Mouse (Mus musculus) left cerebral cortex, adult 8-10 months (tissue): ENCODE measurements around the gene Psmb4. TPM values are rescaled to one million over a fixed set of nuclear protein-coding genes. Genes with fewer than 3 reads are reported as not detected.
"Not testable (repeated sequence)": the region's sequence is repeated elsewhere in the genome, so short reads cannot be mapped to it uniquely, and the experiment has no call there.

Experiments used
- DNase-seq, 2 experiments: peaks; one replicate each; pipeline ENCODE4 v3.0.0; 2022; ENCODE audit warnings: low spot score in 2 of 2
- total RNA-seq, 4 experiments: library from RNA; stranded (reverse); gene quantifications; 2 replicates each; pipeline ENCODE4 v1.2.4; 2022

Psmb4 gene
- 100 to 1,000 TPM; 239 to 284 (median 263) TPM for total RNA-seq

DNA sequence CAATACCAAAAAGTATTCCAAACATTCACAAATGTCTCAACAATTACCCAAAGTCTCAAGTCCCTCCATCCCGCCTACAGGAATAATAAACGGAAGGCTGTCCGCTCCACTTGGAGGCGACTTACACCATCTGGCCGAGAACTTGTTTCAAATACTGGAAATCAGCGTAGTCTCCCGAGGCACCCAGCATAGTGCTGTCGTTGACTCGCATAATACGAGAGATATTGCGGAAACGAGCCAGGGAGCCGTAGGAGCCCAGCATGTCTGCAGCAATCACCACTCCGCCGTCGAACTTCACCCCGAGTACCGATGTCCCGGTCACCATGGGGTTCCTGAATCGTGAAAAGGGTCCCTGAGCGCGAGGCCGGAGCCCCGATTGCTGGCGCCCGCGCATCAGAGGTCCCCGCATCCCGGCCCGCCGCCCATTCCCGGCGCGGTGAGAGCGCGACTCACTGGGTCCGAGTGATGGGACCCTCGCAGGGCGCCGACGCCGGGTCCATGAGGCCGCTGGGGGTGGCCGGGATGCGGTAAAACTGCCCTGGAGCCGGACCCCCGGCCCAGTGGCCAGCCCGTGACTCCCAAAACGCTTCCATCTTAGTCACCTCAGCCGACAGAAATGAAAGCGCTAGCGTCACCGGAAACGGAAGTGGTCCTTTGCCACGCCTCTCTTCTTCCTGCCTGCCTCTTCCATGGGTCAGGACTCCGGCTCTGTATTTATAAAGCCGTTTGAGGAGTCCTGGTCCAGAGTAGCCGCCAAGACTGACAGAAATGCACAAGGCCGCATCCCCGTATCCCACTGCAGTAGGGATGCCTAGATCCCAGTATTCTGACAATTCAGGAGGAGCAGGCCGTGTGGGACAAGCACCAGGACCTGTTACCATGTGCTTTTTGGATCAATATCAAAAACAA is at the start of gene Psmb4:
Gene Psmb4 (minus strand): TSS at position 646 of the 909 bp plus-strand sequence.
- peak; percentile 73 to 78 for DNase-seq

DNA sequence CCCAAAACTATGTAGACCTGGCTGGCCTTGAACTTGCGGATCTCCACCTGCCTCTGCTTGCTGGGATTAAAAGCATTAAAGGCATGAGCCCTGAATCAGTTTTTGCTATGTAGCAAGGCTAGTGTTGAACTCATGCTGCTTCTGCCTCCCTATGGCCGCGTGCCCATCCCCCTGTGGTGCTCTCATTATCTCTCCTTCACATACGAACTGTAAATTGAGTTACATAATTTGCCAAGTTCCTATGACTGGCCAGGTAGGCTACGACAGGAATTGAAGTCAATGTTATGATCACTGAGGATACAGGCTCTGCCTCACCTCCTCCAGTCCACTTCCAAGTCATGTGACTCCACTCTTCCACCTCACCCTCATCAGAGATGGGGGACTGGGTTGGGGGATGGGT is 49.4 kb upstream of the Psmb4 start:
- not testable (repeated sequence) for DNase-seq

DNA sequence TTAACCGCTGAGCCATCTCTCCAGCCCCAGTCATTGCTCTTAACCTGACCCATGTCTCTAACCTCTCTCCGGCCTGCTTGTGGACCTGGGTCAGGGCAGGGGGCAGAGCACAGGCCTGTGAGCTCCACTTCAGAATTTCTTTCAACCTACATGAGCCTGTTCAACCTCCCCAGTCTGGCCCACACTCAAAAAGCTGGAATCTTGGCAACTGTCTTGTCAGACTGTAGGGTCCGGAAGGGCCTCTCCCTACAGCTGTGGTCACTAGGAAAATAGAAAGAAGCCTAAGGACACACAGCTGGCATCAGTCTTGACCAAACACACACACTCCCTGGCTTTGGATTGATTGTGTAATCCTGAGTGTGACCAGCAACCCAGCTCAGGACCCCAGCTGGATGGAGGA is 48.6 kb upstream of the Psmb4 start:
- DNase-seq: not testable (repeated sequence)

DNA sequence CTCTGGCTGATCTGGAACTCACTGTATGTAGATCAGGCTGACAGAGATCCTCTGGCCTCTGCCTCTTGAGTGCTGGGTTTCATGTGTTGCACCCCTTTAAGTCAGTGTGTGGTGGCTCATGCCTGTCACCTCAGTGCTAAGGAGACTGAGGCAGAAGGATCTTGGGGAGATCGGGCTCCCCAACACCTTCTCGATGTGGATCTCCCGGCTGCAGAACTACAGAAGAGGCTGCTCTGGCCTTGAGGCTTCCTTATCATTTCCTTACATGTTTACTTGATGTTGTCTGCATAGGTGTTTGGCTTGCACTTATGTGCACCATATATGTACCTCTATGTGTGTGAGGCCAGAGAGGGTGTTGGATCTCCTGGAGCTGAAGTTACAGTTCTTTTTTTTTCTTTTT is 47.8 kb upstream of the Psmb4 start:
- DNase-seq: not testable (repeated sequence)

DNA sequence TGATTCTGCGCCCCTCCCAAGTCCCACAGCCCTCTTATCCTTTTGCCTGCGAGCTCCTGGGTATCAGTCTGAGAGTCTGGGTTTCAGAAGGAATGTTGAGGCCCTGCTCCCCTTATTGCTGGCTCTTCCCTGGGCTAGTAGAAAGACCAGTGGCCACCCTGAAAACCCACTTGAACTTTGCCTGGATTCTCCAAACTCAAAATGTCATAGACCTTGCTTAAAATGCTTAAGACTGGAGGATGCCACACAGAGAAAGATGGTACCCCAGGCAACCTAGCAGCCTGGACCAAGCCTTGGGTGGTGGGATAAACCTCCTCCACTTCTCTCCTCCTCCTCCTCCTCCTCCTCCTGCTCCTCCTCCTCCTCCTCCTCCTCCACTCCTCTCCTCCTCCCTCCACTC is 46.8 kb upstream of the Psmb4 start:
- DNase-seq: not testable (repeated sequence)

- DNase-seq: peak in 1 of 2 experiments; percentile 36
These were observed 46.2 kb upstream of the Psmb4 start, which contains the start of gene Selenbp1 for GRCm38 (mm10) chr3:94932809-94933564. Selenbp1 (plus strand) TSS chr3:94933056.

- not testable (repeated sequence) for DNase-seq
These were observed 45.5 kb upstream of the Psmb4 start for GRCm38 (mm10) chr3:94932279-94932678.

- DNase-seq: not testable (repeated sequence)
These were observed 44.8 kb upstream of the Psmb4 start for GRCm38 (mm10) chr3:94931427-94932082.

DNA sequence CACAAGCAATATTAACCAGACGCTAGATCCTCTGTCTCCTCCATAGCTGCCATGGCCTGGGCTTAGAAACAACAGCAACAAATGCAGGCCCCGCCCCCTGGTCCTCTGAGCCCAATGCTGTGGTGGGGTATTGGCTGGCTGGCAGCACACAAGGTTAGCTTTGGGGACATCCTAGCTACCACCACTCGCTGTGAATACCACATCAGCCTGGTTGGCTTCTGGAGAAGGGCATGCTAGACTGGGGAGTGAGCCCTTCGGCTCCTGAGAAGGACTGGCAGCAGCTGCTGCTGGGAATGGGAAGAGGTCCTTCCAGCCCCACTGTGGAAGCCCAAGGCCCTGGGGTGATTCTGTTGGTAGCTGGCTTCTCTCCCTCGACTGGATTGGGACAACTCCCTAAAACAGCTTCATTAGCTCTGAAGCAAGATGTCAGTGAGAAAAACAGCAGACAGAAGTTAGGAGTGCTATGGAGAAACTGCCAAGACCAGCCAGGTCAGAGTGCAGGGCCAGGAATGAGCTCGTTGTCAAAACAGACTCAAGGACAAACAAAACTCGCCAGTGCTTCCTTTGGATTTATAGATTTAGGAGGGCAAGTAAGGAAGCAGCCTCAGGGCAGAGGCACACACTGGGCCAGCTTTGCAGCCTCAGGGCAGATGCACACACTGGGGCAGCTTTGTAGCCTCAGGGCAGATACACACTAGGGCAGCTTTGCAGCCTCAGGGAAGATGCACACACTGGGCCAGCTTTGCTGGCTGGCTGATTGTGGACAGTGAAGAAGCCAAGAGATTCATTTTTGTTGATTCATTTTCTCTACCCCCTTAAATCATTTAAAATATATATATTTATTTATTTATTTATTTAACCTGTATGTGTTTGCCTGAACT is 43.9 kb upstream of the Psmb4 start:
- DNase-seq: not testable (repeated sequence)

- not testable (repeated sequence) for DNase-seq
These were observed 42.2 kb upstream of the Psmb4 start for GRCm38 (mm10) chr3:94928979-94929378.

- not testable (repeated sequence) for DNase-seq
These were observed 39.6 kb upstream of the Psmb4 start for GRCm38 (mm10) chr3:94926301-94926736.

GRCm38 (mm10) chr3:94924688-94925087 is 37.9 kb upstream of the Psmb4 start:
- DNase-seq: no peak

DNA sequence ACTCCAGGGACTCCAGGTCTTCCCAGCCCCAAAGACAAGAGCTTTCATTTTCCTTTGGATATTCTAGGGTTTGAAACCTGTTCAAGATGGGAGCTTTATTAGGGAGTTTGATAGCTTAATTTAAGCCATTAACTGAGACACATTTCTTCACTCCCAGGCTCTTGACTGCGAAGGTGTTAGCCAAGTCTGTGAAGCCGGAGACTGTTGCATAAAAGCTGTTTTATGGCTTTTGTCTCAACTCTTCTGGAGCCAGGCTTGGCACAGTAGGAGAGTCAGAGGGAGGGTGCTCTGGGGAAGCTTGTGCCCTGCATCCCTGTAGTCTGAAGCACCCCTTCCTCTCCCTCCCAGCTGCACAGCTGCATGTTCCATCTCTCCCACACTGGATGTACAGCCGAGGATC is 35.6 kb upstream of the Psmb4 start:
- DNase-seq: no peak

- no peak for DNase-seq
These were observed 34.3 kb upstream of the Psmb4 start for GRCm38 (mm10) chr3:94921104-94921503.

- DNase-seq: no peak
These were observed 32.1 kb upstream of the Psmb4 start for GRCm38 (mm10) chr3:94918845-94919244.

DNA sequence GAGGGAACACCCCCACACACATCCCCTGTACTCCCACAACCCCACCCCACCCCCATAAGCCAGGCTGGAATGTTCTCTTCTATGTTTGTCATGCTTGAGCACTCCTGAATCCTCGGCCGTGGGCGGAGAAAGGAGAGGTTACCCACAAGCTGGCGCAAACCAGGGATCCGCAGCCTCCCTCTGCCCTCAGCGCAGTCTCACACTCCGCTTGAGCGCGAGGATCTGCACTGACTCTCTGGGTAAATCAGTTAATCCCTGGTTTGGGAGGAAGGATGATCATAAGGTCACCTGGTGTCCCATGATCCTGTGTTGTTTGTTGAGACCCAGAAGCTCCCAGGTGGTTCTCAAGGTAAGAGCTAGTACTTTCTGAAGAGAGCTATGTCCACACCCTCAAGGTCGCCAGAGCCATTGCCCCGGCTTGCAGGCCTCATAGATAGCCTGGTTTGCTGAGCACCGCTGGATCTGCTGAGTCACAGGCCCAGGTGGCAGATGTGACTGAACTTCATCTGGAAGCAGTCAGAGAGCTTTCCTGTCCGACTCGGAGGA is 31.1 kb upstream of the Psmb4 start:
- peak; percentile 12 to 31 for DNase-seq

GRCm38 (mm10) chr3:94915903-94916741 is 29.4 kb upstream of the Psmb4 start:
- DNase-seq: no peak

DNA sequence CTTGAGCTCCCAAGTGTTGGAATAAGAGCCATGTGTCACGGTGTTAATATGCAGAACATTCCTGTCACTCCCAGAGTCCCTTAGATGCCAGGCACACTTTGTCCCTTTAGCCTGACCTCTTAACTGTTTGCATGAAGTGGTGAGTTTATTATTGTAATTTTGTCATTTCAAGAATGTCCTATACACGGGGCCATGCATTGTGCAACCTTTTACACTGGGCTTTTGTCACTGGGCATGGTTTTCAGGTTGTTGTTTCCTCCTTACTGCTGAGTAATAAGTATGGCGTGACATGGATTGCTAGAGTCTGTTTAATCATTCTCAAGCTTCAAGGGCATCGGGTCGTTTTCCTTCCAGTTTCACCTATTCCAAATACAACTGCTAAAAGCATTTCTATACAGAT is 27.0 kb upstream of the Psmb4 start:
- no peak for DNase-seq

DNA sequence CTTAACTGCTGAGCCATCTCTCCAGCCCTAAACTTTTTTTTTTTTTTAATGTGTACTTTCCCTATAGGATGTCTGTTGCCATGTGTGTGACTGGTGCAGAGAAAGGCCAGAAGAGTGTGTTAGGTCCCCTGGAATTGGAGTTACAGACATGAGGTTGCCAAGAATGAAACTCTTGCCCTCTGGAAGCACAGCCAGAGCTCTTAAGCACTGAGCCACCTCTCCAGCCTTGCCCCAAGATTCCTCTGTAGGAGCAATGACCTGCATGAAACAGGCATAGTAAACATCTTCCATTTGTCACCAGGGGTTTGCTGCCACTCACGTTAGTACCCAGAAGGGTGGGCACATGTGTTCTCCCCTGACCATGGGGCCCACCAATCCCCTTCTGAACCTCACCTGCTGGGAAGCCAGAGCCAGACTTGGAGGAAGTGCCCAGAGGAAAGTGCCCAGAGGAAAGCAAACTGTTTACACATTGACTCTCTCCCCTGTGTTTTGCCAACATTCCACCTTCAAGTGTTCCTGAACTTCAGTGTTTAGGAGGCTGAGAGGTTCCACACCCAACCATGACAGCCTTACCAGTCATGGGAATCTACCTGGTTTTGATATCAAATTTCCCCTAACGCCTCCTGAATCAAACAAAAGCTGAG is 24.4 kb upstream of the Psmb4 start:
- DNase-seq: no peak
